Mouse (Mus musculus) urinary bladder, postnatal 4 days (tissue): ENCODE data around the gene Arfgef3.
"Not testable (repeated sequence)": the region's sequence is repeated elsewhere in the genome, so short reads cannot be mapped to it uniquely, and the experiment has no call there.

ENCODE experiments used
- DNase-seq, 2 experiments: peaks; one replicate each; pipeline ENCODE4 v3.0.0; 2021 to 2022; ENCODE audit warnings: low spot score in 2 of 2

The Arfgef3 gene

GRCm38 (mm10) chr10:18589455-18589854 lies 154.3 kb downstream of the Arfgef3 start:
- DNase-seq: no peak

- no peak for DNase-seq
These were observed 159.6 kb downstream of the Arfgef3 start for GRCm38 (mm10) chr10:18584188-18584587.

GRCm38 (mm10) chr10:18572581-18572980 lies 171.2 kb downstream of the Arfgef3 start:
- DNase-seq: no peak

- peak in 1 of 2 experiments; percentile 63 for DNase-seq
These were observed 180.8 kb downstream of the Arfgef3 start for GRCm38 (mm10) chr10:18562940-18563339.

- no peak for DNase-seq
These were observed 182.3 kb downstream of the Arfgef3 start for GRCm38 (mm10) chr10:18561445-18561844.

- not testable (repeated sequence) for DNase-seq
These were observed 184.7 kb downstream of the Arfgef3 start for GRCm38 (mm10) chr10:18559076-18559475.

- no peak for DNase-seq
These were observed 194.2 kb downstream of the Arfgef3 start for GRCm38 (mm10) chr10:18549321-18550216.

- DNase-seq: no peak
These were observed 196.4 kb downstream of the Arfgef3 start for GRCm38 (mm10) chr10:18547381-18547780.

GRCm38 (mm10) chr10:18545813-18546235 lies 197.9 kb downstream of the Arfgef3 start, which contains the start of gene Hebp2:
TSS of gene Hebp2 (minus strand) at chr10:18546076.
- DNase-seq: peak; percentile 70 to 76

- no peak for DNase-seq
These were observed 198.4 kb downstream of the Arfgef3 start for GRCm38 (mm10) chr10:18545309-18545708.

GRCm38 (mm10) chr10:18536889-18537288 lies 206.9 kb downstream of the Arfgef3 start:
- DNase-seq: no peak

GRCm38 (mm10) chr10:18532293-18532692 lies 211.5 kb downstream of the Arfgef3 start:
- no peak for DNase-seq
